Mouse (Mus musculus): ENCODE measurements around the gene Phactr3.

DNA sequence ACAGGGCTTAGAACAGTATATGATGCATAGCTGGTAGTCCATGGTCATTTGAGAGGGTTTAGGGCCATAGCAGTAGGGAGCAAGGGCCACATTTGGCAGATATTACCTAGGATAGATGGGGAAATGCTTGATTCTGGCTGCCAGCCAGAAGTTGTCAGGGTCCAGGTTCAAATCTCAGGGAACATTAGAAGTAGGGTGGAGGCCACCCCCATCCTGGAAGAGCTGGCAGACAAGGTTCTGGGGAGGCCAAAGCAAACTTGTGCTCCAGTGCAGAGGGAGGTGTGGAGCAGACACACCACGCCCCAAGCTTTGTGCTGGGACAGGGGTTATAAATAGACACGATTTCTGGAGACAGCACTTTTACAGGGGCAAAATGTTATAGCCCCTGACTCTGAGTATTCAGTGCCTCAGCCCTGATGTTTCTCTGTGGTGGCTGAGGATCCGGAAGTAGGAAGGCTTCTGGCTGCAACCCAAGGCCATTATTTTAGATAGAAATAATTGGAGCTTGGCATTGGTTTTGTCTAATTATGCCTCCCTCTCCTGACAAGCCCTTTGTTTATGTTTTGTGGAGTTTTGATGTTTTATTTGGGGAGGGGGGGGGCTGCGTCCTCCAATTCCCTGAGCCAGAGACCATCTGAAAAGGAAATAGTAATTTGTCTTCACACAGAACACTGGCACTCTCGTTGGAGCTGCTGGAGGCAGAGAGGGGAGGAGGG is 208.1 kb downstream of the Phactr3 start:
- no peak for TF ChIP-seq CTCF (IDR thresholded peaks at IDR 0.05; ENCODE audit: control insufficient read depth, insufficient read depth, low read length)
- TF ChIP-seq POLR2A (IDR thresholded peaks at IDR 0.05; ENCODE audit: borderline replicate concordance, control insufficient read depth, low read depth, low read length) = no peak
